Mouse (Mus musculus) gastrocnemius, postnatal 14 days (tissue): ENCODE data around the gene Depp1. TPM values are rescaled to one million over a fixed set of nuclear protein-coding genes. Genes with fewer than 3 reads are reported as not detected.

Experiments
- DNase-seq: peaks from one replicate; pipeline ENCODE4 v3.0.0; 2021; ENCODE audit warnings: mixed read lengths
- intact Hi-C: fragments of 180-260 bp; cut with DNase I; formaldehyde crosslinking; loops from one replicate; pipeline ENCODE4 v1.15.1; 2025; ENCODE audit warnings: low total_unique reads
- microRNA-seq, 2 experiments: library from miRNA; unstranded; fragments of <30 nt; microRNA quantifications; one replicate each; pipeline ENCODE4 v1.2.0; 2021
- total RNA-seq, 2 experiments: library from RNA; stranded (reverse); gene quantifications; 2 replicates each; pipeline ENCODE4 v1.2.3; 2021

Gene Depp1
- total RNA-seq, 2 experiments from 2014 or later, result 7.4 to 43.8 TPM

DNA sequence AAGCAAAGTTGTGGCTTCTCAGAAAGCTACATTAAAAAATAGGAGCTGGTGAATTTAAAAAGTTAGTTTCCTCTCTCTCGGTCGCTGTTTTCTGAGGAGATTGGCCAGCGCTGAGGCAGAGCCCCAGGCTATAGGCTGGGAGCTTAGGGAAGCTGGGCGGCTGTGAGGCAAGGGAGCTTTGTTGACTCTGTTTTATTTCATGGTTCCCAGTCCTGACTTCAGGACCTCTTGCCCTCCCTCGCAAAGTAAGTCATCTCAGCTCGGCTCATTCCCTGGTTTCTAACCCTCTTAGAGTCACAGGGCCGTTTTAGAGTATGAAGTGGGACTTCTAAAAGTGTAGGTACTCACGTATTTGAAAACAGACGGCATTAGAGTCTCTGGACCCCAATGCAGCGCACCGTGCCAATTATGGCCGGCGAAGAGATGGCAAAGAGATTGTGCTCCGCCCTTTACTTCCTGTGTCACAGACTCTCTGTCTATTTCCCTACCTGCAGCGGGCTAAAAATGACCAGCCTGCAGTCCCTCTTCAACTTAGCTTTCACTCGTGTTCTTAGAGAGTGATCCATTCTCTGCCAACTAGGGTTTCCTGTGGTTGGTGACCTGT, 24.0 kb downstream of the Depp1 start:
- intact Hi-C loops, result no loop called here
- DNase-seq, result no peak

DNA sequence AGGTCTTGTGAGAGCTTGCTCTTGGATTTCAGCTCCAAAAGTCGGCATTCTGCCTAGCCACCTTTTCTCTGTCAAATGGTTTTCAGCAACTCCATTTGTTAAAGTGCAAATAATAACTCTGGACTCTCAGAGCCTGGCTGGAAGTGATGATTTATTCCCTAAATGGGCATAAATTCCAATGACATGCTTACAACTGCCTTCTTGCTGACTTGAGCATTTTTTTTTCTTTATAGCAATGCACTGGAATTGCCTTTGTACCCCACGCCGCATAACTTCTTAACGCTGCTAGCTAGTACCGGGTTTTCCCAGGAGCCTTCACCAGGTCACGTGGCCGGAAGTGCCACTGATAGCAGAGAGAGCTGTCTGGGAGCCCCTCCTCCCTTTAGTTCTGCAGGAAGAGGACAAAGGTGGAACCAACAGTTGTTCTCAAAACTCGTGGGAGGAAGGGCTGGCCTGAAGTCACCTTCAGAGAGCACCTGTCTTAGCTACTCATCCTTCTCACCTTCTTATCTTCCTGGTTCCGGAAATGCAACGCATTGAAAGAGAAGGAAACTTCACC, 26.0 kb downstream of the Depp1 start:
- no peak for DNase-seq

DNA sequence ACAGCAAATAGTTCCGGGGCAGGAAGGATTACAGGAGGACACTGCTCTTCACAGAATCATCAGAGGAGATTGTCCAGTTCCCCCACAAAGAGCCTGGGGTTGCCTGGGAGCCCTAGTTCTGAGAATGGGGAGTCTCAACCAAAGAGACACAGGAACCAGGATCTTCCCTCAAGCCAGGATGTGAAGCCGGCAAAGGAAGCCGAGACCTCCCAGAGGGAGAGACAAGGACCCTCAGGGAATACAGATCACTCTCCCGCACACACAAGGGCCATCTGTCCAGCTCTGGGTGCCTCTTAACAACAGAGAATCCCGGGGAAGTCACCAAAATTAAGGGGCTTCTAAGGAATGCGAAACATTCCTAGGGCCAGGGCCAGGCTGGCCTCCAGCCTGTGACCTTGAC, 26.9 kb downstream of the Depp1 start:
- DNase-seq, result no peak
- intact Hi-C loops, result no loop called here

More for the DNA sequence above, 26.0 kb downstream of the Depp1 start:
- intact Hi-C loops, result no loop called here

DNA sequence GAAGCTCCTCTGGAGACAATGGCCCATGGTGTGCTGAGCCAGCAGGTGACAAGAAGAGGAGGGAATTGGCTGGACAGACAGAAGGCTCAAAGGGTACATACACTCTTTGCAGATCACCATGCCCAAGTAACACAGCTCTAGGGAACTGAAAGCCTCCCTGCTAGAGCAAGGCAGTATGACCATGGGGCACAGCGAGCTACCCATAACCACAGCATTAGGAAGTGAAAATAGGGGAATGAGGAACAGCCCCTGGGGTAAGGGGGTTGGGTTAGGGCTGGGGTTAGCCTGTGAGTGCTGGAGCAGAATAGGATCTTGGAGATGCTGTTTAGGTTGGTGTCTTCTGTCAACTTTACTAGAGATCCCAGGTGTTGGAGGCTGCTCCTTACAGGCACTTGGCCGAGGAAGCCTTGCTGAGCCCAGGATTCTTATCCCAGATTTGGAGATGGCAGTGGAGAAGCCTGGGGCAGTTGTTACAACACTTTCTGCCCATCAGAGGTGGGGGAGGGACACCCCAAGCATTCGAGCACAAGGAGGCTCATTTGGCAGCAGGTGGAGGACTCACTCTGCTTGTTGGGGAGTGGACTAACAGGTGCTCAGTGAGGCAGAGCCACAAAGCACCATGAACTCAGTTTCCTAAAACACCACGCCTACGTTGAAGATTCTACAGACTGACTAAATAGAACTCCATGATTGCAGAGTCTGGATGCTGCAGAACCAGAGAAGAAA, 29.3 kb downstream of the Depp1 start:
- intact Hi-C loops, result no loop called here
- peak; percentile 10 for DNase-seq

DNA sequence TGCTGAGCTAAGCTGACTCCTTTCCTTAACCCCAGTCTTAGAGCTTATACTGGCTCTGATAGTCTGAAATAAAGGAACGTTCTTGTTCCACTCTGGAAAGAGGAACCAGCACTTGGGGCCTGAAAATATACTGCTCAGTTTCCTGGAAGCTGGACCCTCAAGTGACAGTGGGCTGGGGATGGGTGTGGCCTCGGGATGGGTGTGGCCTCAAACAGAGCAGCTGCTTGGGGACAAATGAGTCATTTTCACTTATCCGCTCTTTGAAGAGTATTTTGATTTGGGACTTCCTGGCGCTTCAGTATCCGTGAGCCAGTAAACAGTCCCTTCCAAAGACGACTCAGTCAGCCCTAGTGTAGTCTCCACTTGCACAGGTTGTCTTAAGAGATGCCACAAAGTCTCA, 31.9 kb downstream of the Depp1 start:
- DNase-seq, result peak; percentile 41
- intact Hi-C loops, result no loop called here

DNA sequence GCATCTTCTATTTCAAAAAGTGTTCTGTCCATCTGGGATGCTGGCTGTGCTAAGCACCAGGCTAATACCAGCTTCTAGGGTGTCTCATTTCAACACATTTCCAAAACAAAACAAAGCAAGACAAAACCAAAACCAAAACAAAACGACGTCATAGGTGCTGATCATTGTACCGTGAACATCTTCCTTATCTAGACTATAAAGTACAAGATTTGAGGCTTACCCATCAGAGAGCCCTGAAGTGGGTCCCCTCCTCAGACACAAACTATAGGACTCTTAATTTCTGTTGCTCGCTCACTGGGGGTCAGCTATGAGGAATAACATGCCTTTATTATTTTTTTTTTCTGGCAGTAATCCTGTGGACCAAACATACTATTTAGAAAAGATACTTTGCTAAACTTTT, 43.2 kb downstream of the Depp1 start:
- intact Hi-C loops, result no loop called here
- DNase-seq, result no peak

DNA sequence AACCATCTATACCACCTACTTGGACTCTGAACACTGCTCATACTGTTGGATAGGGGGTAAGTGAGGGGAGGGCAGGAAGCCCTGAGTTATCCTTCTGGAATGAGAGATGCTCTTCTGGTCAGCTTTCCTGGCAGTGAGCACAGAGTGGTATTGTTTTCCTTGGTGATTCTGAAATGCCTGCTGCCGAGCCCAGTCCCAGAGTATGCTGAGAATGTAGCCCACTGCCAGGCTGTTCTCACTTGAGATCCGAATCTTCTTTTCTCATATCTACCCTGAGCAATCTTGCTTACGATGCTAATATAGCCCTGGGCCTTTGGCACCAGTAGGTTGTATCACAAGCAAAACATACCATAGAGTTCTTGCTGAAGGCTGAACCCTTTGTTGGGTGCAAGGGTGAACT, 43.9 kb downstream of the Depp1 start:
- intact Hi-C loops, result no loop called here
- DNase-seq, result no peak

DNA sequence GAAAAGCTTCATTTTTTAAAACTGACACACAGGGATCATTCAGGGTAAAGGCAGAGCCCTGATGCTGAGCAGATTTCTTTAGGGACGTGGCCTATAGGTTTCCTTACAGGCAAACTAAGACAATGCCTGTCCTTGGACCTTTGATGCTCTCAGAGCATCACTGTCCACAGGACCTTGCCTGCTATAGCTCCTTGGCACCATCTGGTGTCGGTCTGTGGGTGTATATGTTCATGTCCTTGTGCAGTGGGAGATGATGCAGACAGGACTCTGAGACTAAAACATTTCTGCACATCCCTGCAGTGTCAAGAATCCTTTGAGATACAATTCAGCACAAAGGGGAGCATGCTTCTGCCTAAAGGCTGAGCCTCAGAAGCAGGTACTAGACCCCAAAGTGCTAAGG, 47.0 kb downstream of the Depp1 start:
- intact Hi-C loops, result loop anchor here (5.0 kb wide), 1 partner anchor 40 kb away; no protein-coding TSS in a partner anchor
- DNase-seq, result no peak

DNA sequence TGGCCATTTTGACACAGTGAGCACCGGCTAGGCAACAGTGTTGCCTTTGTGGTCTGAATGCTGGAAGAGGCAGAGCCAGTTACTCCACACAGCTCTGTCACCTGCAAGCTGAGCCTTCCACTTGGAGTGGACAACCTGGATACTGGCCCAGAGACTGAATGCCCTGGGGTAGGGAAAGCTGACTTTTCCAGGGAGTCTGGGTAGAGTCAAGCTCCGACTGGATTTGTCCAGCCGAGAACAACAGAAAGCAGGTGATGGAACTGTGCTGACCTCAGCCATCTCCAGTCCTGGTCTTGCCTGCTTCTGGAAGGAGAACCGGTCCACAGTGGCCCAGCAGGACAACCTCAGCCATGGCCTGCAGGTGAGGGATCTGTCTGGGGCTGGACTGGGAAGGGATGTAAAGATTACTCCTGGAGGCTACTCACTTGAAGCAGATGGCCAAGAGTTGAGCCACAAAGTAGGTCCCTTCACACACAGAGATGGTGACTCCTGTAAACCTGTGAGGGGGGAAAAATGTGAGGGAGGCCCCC, 47.6 kb downstream of the Depp1 start:
- intact Hi-C loops, result loop anchor here (5.0 kb wide), 1 partner anchor 41 kb away; no protein-coding TSS in a partner anchor
- no peak for DNase-seq

DNA sequence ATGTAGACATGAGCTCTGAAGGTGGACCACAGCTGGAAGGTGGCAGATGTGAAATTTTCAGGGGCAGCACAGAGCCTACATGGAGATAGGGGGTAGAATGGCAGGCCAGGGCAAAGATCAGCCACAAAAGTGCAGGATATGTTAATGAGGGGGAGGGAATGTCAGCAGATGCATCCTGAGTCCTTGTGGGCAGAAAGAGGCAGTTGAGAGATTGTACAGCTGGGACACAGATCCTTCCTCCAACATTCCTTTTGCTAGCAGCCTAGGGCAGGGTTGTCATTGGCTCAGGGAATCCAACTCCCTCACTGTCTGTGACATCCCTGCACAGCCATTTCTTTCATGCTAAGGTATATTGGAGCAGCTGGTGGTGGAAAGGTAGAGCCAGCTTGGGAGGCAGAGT, 50.4 kb downstream of the Depp1 start:
- no peak for DNase-seq
- intact Hi-C loops, result no loop called here

Small RNA genes lying within 50 kb of the gene (microRNA-seq; reads per million reads assigned to microRNA genes)
- gene Mir7043, result 0 to 2.0 reads per million in 2 experiments

Other genes starting within 250 kb of the Depp1 start
- 1 to 10 TPM; 1.3 to 2.4 TPM for gene Alox5, start 189.4 kb upstream of the Depp1 start, total RNA-seq
- not detected for gene Olfr211, start 161.5 kb upstream of the Depp1 start, total RNA-seq
- not detected for gene Olfr212, start 144.1 kb upstream of the Depp1 start, total RNA-seq
- not detected for gene Olfr213, start 112.2 kb upstream of the Depp1 start, total RNA-seq
- gene Gm5580, start 99.5 kb upstream of the Depp1 start, total RNA-seq, result 1 to 10 TPM; 1.5 to 1.8 TPM
- gene Olfr214, start 96.4 kb upstream of the Depp1 start, total RNA-seq, result not detected
- gene Olfr215, start 66.4 kb upstream of the Depp1 start, total RNA-seq, result not detected
- 10 to 100 TPM; 12.6 to 14.8 TPM for gene Zfp422, start 21.6 kb upstream of the Depp1 start, total RNA-seq
- 1 to 10 TPM; 5.1 to 5.2 TPM for gene Rassf4, start 23.3 kb downstream of the Depp1 start, total RNA-seq
- gene Tmem72, start 66.3 kb downstream of the Depp1 start, total RNA-seq, result under 1 TPM in 1 of 2 experiments, not detected in 1; 0.02 TPM